Mouse (Mus musculus) liver, embryonic 14.5 days (tissue): Measurements from ENCODE around the gene Ift122. TPM values are rescaled to one million over a fixed set of nuclear protein-coding genes. Genes with fewer than 3 reads are reported as not detected.
"Not testable (repeated sequence)": the region's sequence is repeated elsewhere in the genome, so short reads cannot be mapped to it uniquely, and the experiment has no call there.

Experiments used
- ATAC-seq: fragments of 200-750 bp; cut with Nextera tagmentation; 2 replicates; pipeline ENCODE4 v1.8.0; 2017; ENCODE audit warnings: moderate number of reproducible peaks, mild to moderate bottlenecking, moderate library complexity; ENCODE audit not compliant: insufficient read depth
- DNase-seq, 3 experiments: peaks; one replicate each; pipeline ENCODE4 v3.0.0-alpha.2; 2012 to 2013; ENCODE audit warnings: low read depth in 3 of 3, low spot score in 3 of 3
- H3K27ac ChIP-seq: fragments of 300-500 bp; sonication (generic); 2 replicates; pipeline ENCODE4 v1.5.1; 2014; ENCODE audit warnings: moderate library complexity, mild to moderate bottlenecking, control low read depth, inconsistent platforms
- H3K27me3 ChIP-seq: fragments of 300-500 bp; sonication (generic); 2 replicates; pipeline ENCODE4 v1.6.1; 2014; ENCODE audit warnings: mild to moderate bottlenecking, low read length, moderate library complexity; ENCODE audit not compliant: control insufficient read depth, insufficient read depth
- H3K36me3 ChIP-seq: fragments of 300-500 bp; sonication (generic); replicated peaks from 2 replicates; pipeline ENCODE4 v1.6.1; 2014; ENCODE audit warnings: low read depth; ENCODE audit not compliant: control insufficient read depth, insufficient read depth
- H3K4me1 ChIP-seq, 2 experiments: fragments of 200-500 bp in 1 of 2; fragments of 300-500 bp in 1 of 2; sonication (generic) in 1 of 2; replicated peaks; 2 replicates each; pipeline ENCODE4 v1.6.1; 2012 to 2014; ENCODE audit warnings: antibody characterized with exemption in 1 of 2, inconsistent platforms in 1 of 2, low read length in 1 of 2; ENCODE audit not compliant: control insufficient read depth in 2 of 2, insufficient read depth in 2 of 2
- H3K4me2 ChIP-seq: fragments of 300-500 bp; sonication (generic); 2 replicates; pipeline ENCODE4 v1.6.1; 2014; ENCODE audit warnings: low read depth, mild to moderate bottlenecking, control low read depth, moderate library complexity
- H3K4me3 ChIP-seq, 2 experiments: fragments of 200-500 bp in 1 of 2; fragments of 300-500 bp in 1 of 2; sonication (generic) in 1 of 2; 2 replicates each; pipeline ENCODE4 v1.5.1; 2012 to 2014; ENCODE audit warnings: low read depth in 2 of 2, low read length in 2 of 2, mild to moderate bottlenecking in 2 of 2, control low read depth in 1 of 2, inconsistent platforms in 1 of 2, moderate library complexity in 1 of 2; ENCODE audit not compliant: insufficient read depth in 1 of 2
- H3K9ac ChIP-seq: fragments of 300-500 bp; sonication (generic); replicated peaks from 2 replicates; pipeline ENCODE4 v1.6.1; 2014; ENCODE audit warnings: mild to moderate bottlenecking, control low read depth, moderate library complexity
- H3K9me3 ChIP-seq: fragments of 300-500 bp; sonication (generic); 2 replicates; pipeline ENCODE4 v1.6.1; 2016; ENCODE audit warnings: low read length, mixed read lengths; ENCODE audit not compliant: control insufficient read depth
- CTCF ChIP-seq: IDR thresholded peaks from 2 replicates; pipeline ENCODE4 v1.5.1; 2016; ENCODE audit warnings: antibody characterized with exemption, low read depth, control low read depth
- EP300 ChIP-seq: IDR thresholded peaks from 2 replicates; pipeline ENCODE4 v1.6.1; 2016; ENCODE audit warnings: antibody characterized with exemption, low read depth
- WGBS: fragments of 180-500 bp; shearing (Covaris S2); extraction: QIAGEN DNeasy Blood & Tissue Kit; methylation state at CpG from one replicate; pipeline ENCODE4 v1.1.7; 2014; ENCODE audit not compliant: insufficient replicate concordance; 5-methylcytosine and 5-hydroxymethylcytosine counted together
- polyA plus RNA-seq, 2 experiments: library from polyadenylated mRNA; depleted of rRNA in 1 of 2; stranded (reverse) in 1 of 2; unstranded in 1 of 2; fragments of >200 nt; fragmentation: Nextera tagmentation in 1 of 2; extraction: Ambion mirVana in 1 of 2; gene quantifications; 2 replicates each; pipeline versions ENCODE4 v1.2.1 to v1.2.3; 2012 to 2014

Gene Ift122
- polyA plus RNA-seq, 2 experiments: 1.7 to 1.9 TPM

DNA sequence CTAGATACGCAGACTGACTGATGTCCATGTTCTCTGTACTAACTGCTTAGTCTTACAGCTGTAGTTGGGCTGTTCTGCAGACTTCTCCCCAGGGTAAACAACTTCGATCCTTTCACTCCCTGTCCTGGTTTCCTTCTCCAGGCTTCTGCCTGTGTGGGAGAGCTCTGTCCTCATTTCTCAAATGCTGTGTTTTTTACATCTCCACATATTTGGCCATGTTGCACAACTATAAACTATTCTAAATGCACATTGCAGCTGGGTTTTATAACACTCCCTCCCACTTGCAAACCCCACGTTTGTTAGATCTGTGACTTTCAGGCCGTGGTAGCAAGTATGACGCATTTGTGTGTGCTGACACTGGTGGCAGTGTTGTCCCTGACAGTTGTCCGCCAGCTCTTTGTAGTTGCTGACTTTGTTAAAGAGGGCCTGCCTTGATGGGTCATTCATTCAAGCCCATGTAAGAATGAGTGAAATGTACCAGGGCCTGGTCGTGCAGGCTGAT, 10.1 kb downstream of the Ift122 start:
- H3K9me3 ChIP-seq: no peaks in the 10 kb centered on the region
- H3K9ac ChIP-seq: no peak overlapping the region
- H3K27me3 ChIP-seq: no peaks in the 10 kb centered on the region
- H3K36me3 ChIP-seq: no peaks in the 10 kb centered on the region
- 62% methylated on average over 7 of the region's 7 CpGs for WGBS
- no peak overlapping the region for H3K4me2 ChIP-seq
- H3K4me3 ChIP-seq: no peak overlapping the region
- no peak overlapping the region for H3K27ac ChIP-seq
- H3K4me1 ChIP-seq: peaks cover 0 to 11% of the 10 kb centered on the region in 2 experiments; a peak in 2 of 4 replicates
- TF ChIP-seq CTCF (0 out of 2 replicates have a peak, but pooled peaks have one; percentile 1), EP300 (no peak)
- no peak for DNase-seq
- ATAC-seq: no peak

DNA sequence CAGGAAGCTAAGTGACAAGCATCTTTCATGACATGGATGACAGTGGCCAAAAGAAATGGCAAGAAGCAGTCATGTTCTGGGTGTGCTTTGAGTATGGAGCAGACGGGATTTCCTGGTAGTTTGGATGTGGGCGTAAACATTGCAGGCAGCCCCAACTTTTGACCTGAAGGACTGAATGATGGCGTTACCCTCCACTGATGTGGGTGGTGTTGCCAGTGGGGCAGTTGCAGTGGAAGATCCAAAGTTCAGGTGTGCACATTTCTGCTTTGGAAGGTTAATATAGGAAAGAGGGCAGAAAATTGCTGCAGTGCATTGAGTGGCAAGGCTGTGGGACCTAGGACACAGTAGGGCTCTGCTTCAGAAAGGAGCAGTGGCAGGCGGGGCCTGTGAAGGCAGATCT, 12.0 kb downstream of the Ift122 start:
- Histone ChIP-seq H3K9me3 (no peaks in the 10 kb centered on the region), H3K4me1 (peaks cover 0 to 5% of the 10 kb centered on the region in 2 experiments; a peak in 2 of 4 replicates), H3K27me3 (no peaks in the 10 kb centered on the region), H3K36me3 (no peaks in the 10 kb centered on the region), H3K27ac (no peak overlapping the region), H3K4me3 (no peak overlapping the region), H3K4me2 (no peak overlapping the region), H3K9ac (no peak overlapping the region)
- ATAC-seq (no peak), DNase-seq (no peak)
- 62% methylated on average over 4 of the region's 4 CpGs for WGBS
- no peak for TF ChIP-seq EP300
- TF ChIP-seq CTCF: no peak

DNA sequence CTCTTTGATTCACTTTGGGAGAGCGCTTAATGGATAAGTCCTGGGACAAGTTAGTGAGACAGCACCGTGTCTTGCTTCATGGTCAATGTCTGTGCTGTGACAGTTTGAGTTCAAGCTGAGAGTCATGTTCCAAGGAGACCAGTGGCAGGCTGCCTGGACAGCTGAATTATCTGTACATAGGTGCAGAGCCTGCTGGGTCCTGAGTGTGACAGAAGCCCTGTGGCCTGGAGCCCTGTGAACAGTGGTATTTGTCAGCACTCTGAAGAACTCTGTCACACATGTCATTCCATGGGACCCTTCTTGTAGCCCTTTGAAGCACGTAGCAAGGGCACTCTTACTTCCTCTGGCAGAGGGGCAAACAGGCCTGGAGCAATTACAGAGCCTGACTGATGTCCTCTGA, 13.9 kb downstream of the Ift122 start:
- no CpG with 5 or more reads among the region's 3 CpGs for whole genome bisulfite sequencing
- ATAC-seq: not testable (repeated sequence)

DNA sequence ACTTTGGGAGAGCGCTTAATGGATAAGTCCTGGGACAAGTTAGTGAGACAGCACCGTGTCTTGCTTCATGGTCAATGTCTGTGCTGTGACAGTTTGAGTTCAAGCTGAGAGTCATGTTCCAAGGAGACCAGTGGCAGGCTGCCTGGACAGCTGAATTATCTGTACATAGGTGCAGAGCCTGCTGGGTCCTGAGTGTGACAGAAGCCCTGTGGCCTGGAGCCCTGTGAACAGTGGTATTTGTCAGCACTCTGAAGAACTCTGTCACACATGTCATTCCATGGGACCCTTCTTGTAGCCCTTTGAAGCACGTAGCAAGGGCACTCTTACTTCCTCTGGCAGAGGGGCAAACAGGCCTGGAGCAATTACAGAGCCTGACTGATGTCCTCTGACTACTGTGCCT, 18.0 kb downstream of the Ift122 start:
- DNase-seq, H3K4me2 ChIP-seq, ATAC-seq, H3K9ac ChIP-seq, H3K36me3 ChIP-seq, H3K27me3 ChIP-seq, H3K4me3 ChIP-seq, H3K9me3 ChIP-seq, H3K4me1 ChIP-seq, H3K27ac ChIP-seq: not testable (repeated sequence)
- WGBS: no CpG with 5 or more reads among the region's 3 CpGs

More for the DNA sequence above, 13.9 kb downstream of the Ift122 start:
- not testable (repeated sequence) for DNase-seq, H3K36me3 ChIP-seq, H3K27me3 ChIP-seq, H3K4me3 ChIP-seq, H3K4me1 ChIP-seq, H3K9ac ChIP-seq, H3K9me3 ChIP-seq, H3K27ac ChIP-seq, H3K4me2 ChIP-seq

DNA sequence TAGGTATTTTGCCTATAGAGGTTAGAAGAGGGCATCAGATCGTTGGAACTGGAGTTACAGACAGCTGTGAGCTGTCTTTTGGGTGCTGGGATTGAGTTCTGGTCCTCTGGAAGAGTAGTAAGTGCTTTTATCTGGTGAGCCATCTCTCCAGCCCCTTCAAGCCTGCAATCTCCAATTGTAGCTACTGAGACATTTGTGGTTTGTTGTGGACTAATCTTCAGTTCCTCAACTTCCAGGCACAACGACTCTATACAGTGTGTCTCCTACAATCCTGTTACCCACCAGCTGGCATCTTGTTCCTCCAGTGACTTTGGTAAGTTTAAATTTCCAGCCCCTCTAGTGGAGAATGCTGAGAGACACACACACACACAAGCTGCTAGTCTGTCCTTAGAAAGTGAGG, 24.0 kb downstream of the Ift122 start:
- H3K9me3 ChIP-seq: no peaks in the 10 kb centered on the region
- 18% methylated on average over 2 of the region's 2 CpGs for WGBS
- no peak for DNase-seq
- H3K9ac ChIP-seq: no peak overlapping the region
- H3K4me1 ChIP-seq: no peaks in the 10 kb centered on the region
- ATAC-seq: no peak
- H3K27me3 ChIP-seq: no peaks in the 10 kb centered on the region
- H3K4me2 ChIP-seq: no peak overlapping the region
- H3K4me3 ChIP-seq: no peak overlapping the region
- H3K27ac ChIP-seq: no peak overlapping the region
- TF ChIP-seq CTCF (no peak), EP300 (no peak)
- H3K36me3 ChIP-seq: no peaks in the 10 kb centered on the region

DNA sequence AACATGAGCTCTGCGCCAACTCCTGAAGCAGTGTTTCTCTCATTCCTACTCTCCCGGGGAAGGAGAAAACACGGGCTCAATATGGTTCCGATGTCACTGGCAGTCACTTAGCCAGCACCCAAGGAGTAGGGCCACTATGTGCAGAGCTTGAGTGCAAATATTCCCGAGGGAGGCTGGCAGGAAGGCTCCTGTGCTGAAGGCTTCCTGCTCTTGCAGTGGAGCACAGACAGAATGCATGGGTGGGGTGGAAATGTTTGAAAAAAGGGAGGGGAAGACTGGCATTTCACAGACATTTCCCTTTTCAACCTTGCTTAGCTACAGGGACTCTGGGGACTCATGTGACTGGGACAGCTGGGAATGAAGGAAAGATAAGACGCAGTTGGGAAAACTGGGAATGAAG, 25.4 kb downstream of the Ift122 start:
- no peak for ATAC-seq
- TF ChIP-seq CTCF (no peak), EP300 (no peak)
- no peak overlapping the region for H3K4me2 ChIP-seq
- DNase-seq: no peak
- no peak overlapping the region for H3K4me3 ChIP-seq
- no peak overlapping the region for H3K27ac ChIP-seq
- H3K9ac ChIP-seq: no peak overlapping the region
- no peaks in the 10 kb centered on the region for H3K9me3 ChIP-seq
- no peaks in the 10 kb centered on the region for H3K36me3 ChIP-seq
- WGBS: 65% methylated on average over 6 of the region's 6 CpGs
- no peaks in the 10 kb centered on the region for H3K27me3 ChIP-seq
- no peaks in the 10 kb centered on the region for H3K4me1 ChIP-seq
